Mouse (Mus musculus): ENCODE results near the gene Srpk2. TPM values are rescaled to one million over a fixed set of nuclear protein-coding genes. Genes with fewer than 3 reads are reported as not detected.
"Not testable (repeated sequence)": the region's sequence is repeated elsewhere in the genome, so short reads cannot be mapped to it uniquely, and the experiment has no call there.

Gene Srpk2
- polyA plus RNA-seq, 1 experiment from 2014 or later, result 42.8 TPM

DNA sequence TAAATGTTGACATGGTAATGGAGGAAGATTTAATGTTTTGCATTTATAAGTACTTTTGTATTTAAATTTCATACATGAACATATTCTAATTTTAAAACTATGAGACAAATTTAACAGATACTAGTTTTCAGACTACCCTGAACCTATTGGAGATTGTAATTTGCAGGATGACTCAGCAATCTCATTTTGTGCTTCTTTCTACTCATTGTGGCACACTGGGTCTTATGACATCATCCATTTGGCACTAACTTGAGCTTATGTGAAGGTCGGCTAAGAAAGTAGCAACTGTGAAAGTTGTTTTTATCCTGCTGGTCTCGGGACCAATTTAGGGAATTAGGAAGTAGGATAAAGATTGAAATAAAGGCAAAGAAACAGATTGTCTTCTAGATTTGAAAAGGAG, 222.7 kb downstream of the Srpk2 start:
- Histone ChIP-seq H3K36me3 (peaks cover 41% of the 10 kb centered on the region), H3K4me3 (no peak overlapping the region), H3K27ac (no peak overlapping the region), H3K9me3 (no peaks in the 10 kb centered on the region), H3K27me3 (ENCODE audit: insufficient read depth, poor library complexity, severe bottlenecking) (no peaks in the 10 kb centered on the region), H3K4me1 (no peaks in the 10 kb centered on the region)
- 63% methylated on average over 2 of the region's 2 CpGs for WGBS
- DNase-seq (ENCODE audit: low spot score), result no peak

DNA sequence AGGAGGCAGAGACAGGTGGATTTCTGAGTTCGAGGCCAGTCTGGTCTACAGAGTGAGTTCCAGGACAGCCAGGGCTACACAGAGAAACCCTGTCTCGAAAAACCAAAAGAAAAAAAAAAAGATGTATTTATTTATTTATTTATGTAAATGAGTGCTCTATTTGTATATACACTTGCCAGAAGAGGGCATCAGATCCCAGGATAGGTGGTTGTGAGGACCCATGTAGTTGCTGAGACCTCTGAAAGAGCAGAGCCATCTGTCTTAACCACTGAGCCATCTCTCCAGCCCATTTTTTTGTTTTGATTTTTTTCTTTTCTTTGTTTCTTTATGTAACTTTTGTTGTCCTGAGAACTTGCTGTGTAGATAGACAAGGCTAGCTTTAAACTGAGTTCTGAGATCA, 230.9 kb downstream of the Srpk2 start:
- H3K36me3 ChIP-seq, result peaks cover 40% of the 10 kb centered on the region
- WGBS, result 90% methylated on average over 2 of the region's 2 CpGs
- H3K27ac ChIP-seq; H3K27me3 ChIP-seq (ENCODE audit: insufficient read depth, poor library complexity, severe bottlenecking); H3K4me1 ChIP-seq; DNase-seq (ENCODE audit: low spot score); H3K4me3 ChIP-seq; H3K9me3 ChIP-seq: not testable (repeated sequence)

Other genes starting within 250 kb of the Srpk2 start
- gene Pus7, start 99.1 kb upstream of the Srpk2 start, polyA plus RNA-seq (2016; fragmentation: Nextera tagmentation; extraction: Ambion mirVana), result 31.9 and 38.3 TPM in 2 replicates
- 31.6 and 33.2 TPM in 2 replicates for gene Rint1, start 103.1 kb upstream of the Srpk2 start, polyA plus RNA-seq (2016; fragmentation: Nextera tagmentation; extraction: Ambion mirVana)
- 97.3 and 108 TPM in 2 replicates for gene Tomm7, start 159.5 kb upstream of the Srpk2 start, polyA plus RNA-seq (2016; fragmentation: Nextera tagmentation; extraction: Ambion mirVana)